Mouse (Mus musculus): ENCODE data around the gene Ywhah.

- TF ChIP-seq CTCF (IDR thresholded peaks at IDR 0.05; ENCODE audit: control insufficient read depth, insufficient read depth, insufficient replicate concordance, low read depth, low read length) (no peak), POLR2A (IDR thresholded peaks at IDR 0.05; ENCODE audit: control insufficient read depth, low read depth, low read length) (no peak)
Measured at GRCm38 (mm10) chr5:33001111-33001510, 17.5 kb upstream of the Ywhah start.

Measured in testis, adult 2 months (tissue).